Mouse (Mus musculus) spleen, postnatal 10 days (tissue): ENCODE measurements around the gene Tceal1.
"Not testable (repeated sequence)": the region's sequence is repeated elsewhere in the genome, so short reads cannot be mapped to it uniquely, and the experiment has no call there.

Experiments
- DNase-seq, 2 experiments: peaks; one replicate each; pipeline ENCODE4 v3.0.0; 2021 to 2022; ENCODE audit warnings: low spot score in 2 of 2

The Tceal1 gene

GRCm38 (mm10) chrX:136707446-136708167, at the start of gene Tceal1:
Tceal1 (plus strand) TSS chrX:136707982.
- peak in 1 of 2 experiments; percentile 15 for DNase-seq

GRCm38 (mm10) chrX:136666281-136666706, 41.5 kb upstream of the Tceal1 start:
- no peak for DNase-seq

GRCm38 (mm10) chrX:136666762-136667464, 40.9 kb upstream of the Tceal1 start:
- DNase-seq, result not testable (repeated sequence)

- no peak for DNase-seq
Observed at GRCm38 (mm10) chrX:136668794-136669193, 39.0 kb upstream of the Tceal1 start.

- DNase-seq, result no peak
Observed at GRCm38 (mm10) chrX:136680989-136681388, 26.8 kb upstream of the Tceal1 start.

GRCm38 (mm10) chrX:136691606-136692293, 16.0 kb upstream of the Tceal1 start:
- not testable (repeated sequence) for DNase-seq

GRCm38 (mm10) chrX:136692294-136692675, 15.5 kb upstream of the Tceal1 start:
- DNase-seq, result no peak

GRCm38 (mm10) chrX:136693196-136693595, 14.6 kb upstream of the Tceal1 start:
- no peak for DNase-seq

- peak in 1 of 2 experiments; percentile 16 for DNase-seq
Observed at GRCm38 (mm10) chrX:136708168-136708681, 443 bp downstream of the Tceal1 start.

GRCm38 (mm10) chrX:136708782-136709181, 1.0 kb downstream of the Tceal1 start:
- DNase-seq, result no peak

GRCm38 (mm10) chrX:136714742-136715474, 7.1 kb downstream of the Tceal1 start:
- DNase-seq, result not testable (repeated sequence)

- DNase-seq, result no peak
Observed at GRCm38 (mm10) chrX:136732016-136732415, 24.2 kb downstream of the Tceal1 start.

GRCm38 (mm10) chrX:136740087-136740790, 32.5 kb downstream of the Tceal1 start:
- DNase-seq, result no peak

- DNase-seq, result peak; percentile 70 to 93
Observed at GRCm38 (mm10) chrX:136740791-136741650, 33.2 kb downstream of the Tceal1 start.

GRCm38 (mm10) chrX:136741651-136742201, 33.9 kb downstream of the Tceal1 start:
- DNase-seq, result peak; percentile 69 to 80

- DNase-seq, result peak in 1 of 2 experiments; percentile 13
Observed at GRCm38 (mm10) chrX:136742241-136742640, 34.5 kb downstream of the Tceal1 start.

GRCm38 (mm10) chrX:136742661-136743103, 34.9 kb downstream of the Tceal1 start:
- peak; percentile 13 to 53 for DNase-seq

GRCm38 (mm10) chrX:136743459-136743858, 35.7 kb downstream of the Tceal1 start, which contains the start of gene Morf4l2:
Morf4l2 (minus strand) TSS chrX:136743690.
- DNase-seq, result no peak

- no peak for DNase-seq
Observed at GRCm38 (mm10) chrX:136744663-136745062, 36.9 kb downstream of the Tceal1 start.
